Mouse (Mus musculus): ENCODE results near the gene Eif2b3. TPM values are rescaled to one million over a fixed set of nuclear protein-coding genes. Genes with fewer than 3 reads are reported as not detected.

Eif2b3 gene
- polyA plus RNA-seq, 1 experiment from 2014 or later, result 52.0 TPM

- H3K27ac ChIP-seq (replicated peaks; ENCODE audit: low read depth, low read length), result no peak overlapping the region
These were observed 104.5 kb downstream of the Eif2b3 start for GRCm38 (mm10) chr4:117123546-117124217.

GRCm38 (mm10) chr4:117124218-117124517, 105.0 kb downstream of the Eif2b3 start:
- Histone ChIP-seq H3K9ac (replicated peaks; ENCODE audit: low read length) (no peak overlapping the region), H3K27me3 (ENCODE audit: control insufficient read depth, insufficient read depth, low read length) (no peaks in the 10 kb centered on the region), H3K9me3 (replicated peaks; ENCODE audit: control insufficient read depth, low read length) (no peaks in the 10 kb centered on the region), H3K4me2 (ENCODE audit: low read depth, low read length) (no peak overlapping the region), H3K4me1 (ENCODE audit: control insufficient read depth, insufficient read depth, low read length) (peaks cover 10% of the 10 kb centered on the region), H3K27ac (replicated peaks; ENCODE audit: low read depth, low read length) (no peak overlapping the region), H3K4me3 (ENCODE audit: low read depth, low read length) (no peak overlapping the region), H3K36me3 (replicated peaks; ENCODE audit: control insufficient read depth, insufficient read depth, low read depth, low read length) (no peaks in the 10 kb centered on the region; the same call in 1 of the 2 replicates)
- 84% methylated on average over 3 of the region's 3 CpGs for WGBS
- ATAC-seq (replicated peaks; ENCODE audit: insufficient number of reproducible peaks, low FRiP score, low TSS enrichment, low read depth), result no peak
- no peak for DNase-seq (ENCODE audit: low spot score)

More at GRCm38 (mm10) chr4:117123546-117124217, 104.5 kb downstream of the Eif2b3 start:
- Histone ChIP-seq H3K9ac (replicated peaks; ENCODE audit: low read length) (no peak overlapping the region), H3K9me3 (replicated peaks; ENCODE audit: control insufficient read depth, low read length) (no peaks in the 10 kb centered on the region), H3K4me3 (ENCODE audit: low read depth, low read length) (no peak overlapping the region), H3K4me2 (ENCODE audit: low read depth, low read length) (no peak overlapping the region), H3K27me3 (ENCODE audit: control insufficient read depth, insufficient read depth, low read length) (no peaks in the 10 kb centered on the region), H3K4me1 (ENCODE audit: control insufficient read depth, insufficient read depth, low read length) (peaks cover 10% of the 10 kb centered on the region), H3K36me3 (replicated peaks; ENCODE audit: control insufficient read depth, insufficient read depth, low read depth, low read length) (no peaks in the 10 kb centered on the region)
- ATAC-seq (replicated peaks; ENCODE audit: insufficient number of reproducible peaks, low FRiP score, low TSS enrichment, low read depth) (no peak), DNase-seq (ENCODE audit: low spot score) (no peak)
- 91% methylated on average over 7 of the region's 9 CpGs for WGBS

- Histone ChIP-seq H3K9me3 (replicated peaks; ENCODE audit: control insufficient read depth, low read length) (no peaks in the 10 kb centered on the region), H3K9ac (replicated peaks; ENCODE audit: low read length) (peak overlapping the region; percentile 63), H3K36me3 (replicated peaks; ENCODE audit: control insufficient read depth, insufficient read depth, low read depth, low read length) (no peaks in the 10 kb centered on the region; the same call in 1 of the 2 replicates), H3K27me3 (ENCODE audit: control insufficient read depth, insufficient read depth, low read length) (no peaks in the 10 kb centered on the region), H3K4me3 (ENCODE audit: low read depth, low read length) (no peak overlapping the region), H3K4me2 (ENCODE audit: low read depth, low read length) (no peak overlapping the region), H3K4me1 (ENCODE audit: control insufficient read depth, insufficient read depth, low read length) (peaks cover 10% of the 10 kb centered on the region), H3K27ac (replicated peaks; ENCODE audit: low read depth, low read length) (peak overlapping the region; percentile 63; the same call in 1 of the 2 replicates)
- WGBS, result 61% methylated on average over 14 of the region's 14 CpGs
- ATAC-seq (replicated peaks; ENCODE audit: insufficient number of reproducible peaks, low FRiP score, low TSS enrichment, low read depth), result no peak
- no peak for DNase-seq (ENCODE audit: low spot score)
These were observed 105.5 kb downstream of the Eif2b3 start for GRCm38 (mm10) chr4:117124518-117125347.

GRCm38 (mm10) chr4:117125348-117125909, 106.2 kb downstream of the Eif2b3 start, which contains the start of gene Btbd19:
Gene Btbd19, minus strand, starts transcription at chr4:117125725.
- peak within 1 kb of the TSS; percentile 63 for H3K9ac ChIP-seq (replicated peaks; ENCODE audit: low read length)
- ATAC-seq (replicated peaks; ENCODE audit: insufficient number of reproducible peaks, low FRiP score, low TSS enrichment, low read depth), result no peak
- no peak within 1 kb of the TSS for H3K4me3 ChIP-seq (ENCODE audit: low read depth, low read length)
- peaks cover 10% of the 10 kb centered on the region for H3K4me1 ChIP-seq (ENCODE audit: control insufficient read depth, insufficient read depth, low read length)
- peak; percentile 67 for DNase-seq (ENCODE audit: low spot score)
- H3K36me3 ChIP-seq (replicated peaks; ENCODE audit: control insufficient read depth, insufficient read depth, low read depth, low read length), result no peaks in the 10 kb centered on the region; the same call in 1 of the 2 replicates
- 36% methylated on average over 8 of the region's 8 CpGs for WGBS
- H3K27ac ChIP-seq (replicated peaks; ENCODE audit: low read depth, low read length), result peak within 1 kb of the TSS; percentile 63
- no peak within 1 kb of the TSS; the same call in 1 of the 2 replicates for H3K4me2 ChIP-seq (ENCODE audit: low read depth, low read length)
- no peaks in the 10 kb centered on the region for H3K27me3 ChIP-seq (ENCODE audit: control insufficient read depth, insufficient read depth, low read length)
- no peaks in the 10 kb centered on the region for H3K9me3 ChIP-seq (replicated peaks; ENCODE audit: control insufficient read depth, low read length)

- Histone ChIP-seq H3K27ac (replicated peaks; ENCODE audit: low read depth, low read length) (peak overlapping the region; percentile 43; the same call in 1 of the 2 replicates), H3K4me2 (ENCODE audit: low read depth, low read length) (no peak overlapping the region), H3K9ac (replicated peaks; ENCODE audit: low read length) (peak overlapping the region; percentile 63; the same call in 1 of the 2 replicates), H3K36me3 (replicated peaks; ENCODE audit: control insufficient read depth, insufficient read depth, low read depth, low read length) (no peaks in the 10 kb centered on the region; the same call in 1 of the 2 replicates), H3K4me1 (ENCODE audit: control insufficient read depth, insufficient read depth, low read length) (peaks cover 10% of the 10 kb centered on the region), H3K27me3 (ENCODE audit: control insufficient read depth, insufficient read depth, low read length) (no peaks in the 10 kb centered on the region), H3K9me3 (replicated peaks; ENCODE audit: control insufficient read depth, low read length) (no peaks in the 10 kb centered on the region), H3K4me3 (ENCODE audit: low read depth, low read length) (no peak overlapping the region)
- ATAC-seq (replicated peaks; ENCODE audit: insufficient number of reproducible peaks, low FRiP score, low TSS enrichment, low read depth) (no peak), DNase-seq (ENCODE audit: low spot score) (no peak)
- 47% methylated on average over 15 of the region's 15 CpGs for WGBS
These were observed 106.9 kb downstream of the Eif2b3 start for GRCm38 (mm10) chr4:117125910-117126674.

GRCm38 (mm10) chr4:117126675-117127290, 107.6 kb downstream of the Eif2b3 start, which contains the start of gene Tctex1d4:
Gene Tctex1d4, plus strand, starts transcription at chr4:117126794.
- Histone ChIP-seq H3K36me3 (replicated peaks; ENCODE audit: control insufficient read depth, insufficient read depth, low read depth, low read length) (no peaks in the 10 kb centered on the region; the same call in 1 of the 2 replicates), H3K4me2 (ENCODE audit: low read depth, low read length) (no peak within 1 kb of the TSS), H3K27me3 (ENCODE audit: control insufficient read depth, insufficient read depth, low read length) (peaks cover 2% of the 10 kb centered on the region; the same call in 1 of the 2 replicates), H3K27ac (replicated peaks; ENCODE audit: low read depth, low read length) (peak within 1 kb of the TSS; percentile 43; the same call in 1 of the 2 replicates), H3K9ac (replicated peaks; ENCODE audit: low read length) (peak within 1 kb of the TSS; percentile 63; the same call in 1 of the 2 replicates), H3K4me3 (ENCODE audit: low read depth, low read length) (no peak within 1 kb of the TSS), H3K9me3 (replicated peaks; ENCODE audit: control insufficient read depth, low read length) (no peaks in the 10 kb centered on the region), H3K4me1 (ENCODE audit: control insufficient read depth, insufficient read depth, low read length) (peaks cover 11% of the 10 kb centered on the region)
- 88% methylated on average over 9 of the region's 9 CpGs for WGBS
- ATAC-seq (replicated peaks; ENCODE audit: insufficient number of reproducible peaks, low FRiP score, low TSS enrichment, low read depth) (no peak), DNase-seq (ENCODE audit: low spot score) (no peak)

GRCm38 (mm10) chr4:117127991-117128686, 108.9 kb downstream of the Eif2b3 start:
- H3K27me3 ChIP-seq (ENCODE audit: control insufficient read depth, insufficient read depth, low read length), result peaks cover 14% of the 10 kb centered on the region
- no peaks in the 10 kb centered on the region; the same call in 1 of the 2 replicates for H3K36me3 ChIP-seq (replicated peaks; ENCODE audit: control insufficient read depth, insufficient read depth, low read depth, low read length)
- WGBS, result 89% methylated on average over 33 of the region's 33 CpGs
- no peak overlapping the region for H3K9ac ChIP-seq (replicated peaks; ENCODE audit: low read length)
- H3K4me3 ChIP-seq (ENCODE audit: low read depth, low read length), result no peak overlapping the region
- H3K9me3 ChIP-seq (replicated peaks; ENCODE audit: control insufficient read depth, low read length), result no peaks in the 10 kb centered on the region
- no peak overlapping the region for H3K27ac ChIP-seq (replicated peaks; ENCODE audit: low read depth, low read length)
- DNase-seq (ENCODE audit: low spot score) (no peak), ATAC-seq (replicated peaks; ENCODE audit: insufficient number of reproducible peaks, low FRiP score, low TSS enrichment, low read depth) (no peak)
- H3K4me2 ChIP-seq (ENCODE audit: low read depth, low read length), result no peak overlapping the region
- peaks cover 16% of the 10 kb centered on the region for H3K4me1 ChIP-seq (ENCODE audit: control insufficient read depth, insufficient read depth, low read length)
